Mouse (Mus musculus) MEL (cell line): Measurements from ENCODE around the gene Myo5a. TPM values are rescaled to one million over a fixed set of nuclear protein-coding genes. Genes with fewer than 3 reads are reported as not detected.

Source experiments
- DNase-seq: peaks from one replicate; pipeline ENCODE4 v3.0.0; 2011; ENCODE audit warnings: low read depth, low spot score
- H3K27ac ChIP-seq: 2 replicates; pipeline ENCODE4 v1.5.1; 2012; ENCODE audit warnings: low read depth, mild to moderate bottlenecking, control low read depth, low read length, moderate library complexity; ENCODE audit not compliant: control insufficient read depth
- H3K27me3 ChIP-seq, 2 experiments: fragments of 150-350 bp in 1 of 2; sonication (generic) in 1 of 2; 2 replicates each; pipeline ENCODE4 v1.6.1; 2012; ENCODE audit warnings: low read length in 2 of 2, mild to moderate bottlenecking in 2 of 2, improper control_type of control experiment in 1 of 2, moderate library complexity in 1 of 2; ENCODE audit not compliant: insufficient read depth in 2 of 2, control insufficient read depth in 1 of 2
- H3K36me3 ChIP-seq, 2 experiments: 2 replicates each; pipeline ENCODE4 v1.6.1; 2012 to 2014; ENCODE audit warnings: low read length in 2 of 2, improper control_type of control experiment in 1 of 2, inconsistent platforms in 1 of 2, mild to moderate bottlenecking in 1 of 2; ENCODE audit not compliant: insufficient read depth in 2 of 2, control insufficient read depth in 1 of 2
- H3K4me1 ChIP-seq, 2 experiments: fragments of 150-350 bp in 1 of 2; sonication (generic) in 1 of 2; 2 replicates each; pipeline ENCODE4 v1.6.1; 2012; ENCODE audit warnings: low read length in 2 of 2, improper control_type of control experiment in 1 of 2, mild to moderate bottlenecking in 1 of 2; ENCODE audit not compliant: insufficient read depth in 2 of 2, control insufficient read depth in 1 of 2
- H3K4me3 ChIP-seq, 2 experiments: fragments of 150-350 bp in 1 of 2; sonication (generic) in 1 of 2; 2 replicates each; pipeline ENCODE4 v1.5.1; 2012; ENCODE audit warnings: low read depth in 2 of 2, low read length in 2 of 2, mild to moderate bottlenecking in 2 of 2, moderate library complexity in 2 of 2, control low read depth in 1 of 2, improper control_type of control experiment in 1 of 2; ENCODE audit not compliant: control insufficient read depth in 1 of 2, insufficient read depth in 1 of 2
- H3K79me2 ChIP-seq: 2 replicates; pipeline ENCODE4 v1.6.1; 2012; ENCODE audit warnings: mild to moderate bottlenecking, low read length, moderate library complexity; ENCODE audit not compliant: control insufficient read depth, poor library complexity, insufficient read depth
- H3K9ac ChIP-seq: 2 replicates; pipeline ENCODE4 v1.6.1; 2012; ENCODE audit warnings: low read depth, mild to moderate bottlenecking, control low read depth, low read length, moderate library complexity; ENCODE audit not compliant: control insufficient read depth, poor library complexity, severe bottlenecking
- H3K9me3 ChIP-seq: fragments of 150-350 bp; sonication (generic); replicated peaks from 2 replicates; pipeline ENCODE4 v1.6.1; 2012; ENCODE audit warnings: mild to moderate bottlenecking, low read length, improper control_type of control experiment, moderate library complexity; ENCODE audit not compliant: insufficient read depth
- CHD2 ChIP-seq: IDR thresholded peaks from 2 replicates; pipeline ENCODE4 v1.6.1; 2011; ENCODE audit warnings: low read length, improper control_type of control experiment
- CTCF ChIP-seq, 3 experiments: IDR thresholded peaks in 2 of 3; conservative IDR thresholded peaks in 1 of 3; 2 replicates each; pipeline ENCODE4 v1.5.1; 2011 to 2012; ENCODE audit warnings: low read length in 3 of 3, low read depth in 2 of 3, mild to moderate bottlenecking in 2 of 3, improper control_type of control experiment in 1 of 3, inconsistent platforms in 1 of 3, mixed read lengths in 1 of 3, moderate library complexity in 1 of 3; ENCODE audit not compliant: control insufficient read depth in 1 of 3, insufficient read depth in 1 of 3, poor library complexity in 1 of 3, severe bottlenecking in 1 of 3
- E2F4 ChIP-seq: IDR thresholded peaks from 2 replicates; pipeline ENCODE4 v1.6.1; 2011; ENCODE audit warnings: low read depth, low read length, improper control_type of control experiment, borderline replicate concordance
- ELF1 ChIP-seq: IDR thresholded peaks from 2 replicates; pipeline ENCODE4 v1.6.1; 2014; ENCODE audit warnings: low read depth, mild to moderate bottlenecking, inconsistent platforms, low read length, improper control_type of control experiment, moderate library complexity
- EP300 ChIP-seq, 2 experiments: IDR thresholded peaks; 2 replicates each; pipeline ENCODE4 v1.6.1; 2011; ENCODE audit warnings: improper control_type of control experiment in 2 of 2, low read length in 2 of 2, low read depth in 1 of 2, mild to moderate bottlenecking in 1 of 2
- ETS1 ChIP-seq: IDR thresholded peaks from 2 replicates; pipeline ENCODE4 v1.6.1; 2012; ENCODE audit warnings: low read depth, mild to moderate bottlenecking, inconsistent platforms, low read length, improper control_type of control experiment, moderate library complexity
- GATA1 ChIP-seq: IDR thresholded peaks from 2 replicates; pipeline ENCODE4 v1.6.1; 2011; ENCODE audit warnings: low read depth, low read length, improper control_type of control experiment
- HCFC1 ChIP-seq: IDR thresholded peaks from 2 replicates; pipeline ENCODE4 v1.6.1; 2012; ENCODE audit warnings: low read depth, mild to moderate bottlenecking, inconsistent platforms, low read length, improper control_type of control experiment, moderate library complexity
- MAFK ChIP-seq: IDR thresholded peaks from 2 replicates; pipeline ENCODE4 v1.6.1; 2011; ENCODE audit warnings: low read depth, mild to moderate bottlenecking, low read length, improper control_type of control experiment, borderline replicate concordance
- MAZ ChIP-seq: IDR thresholded peaks from 2 replicates; pipeline ENCODE4 v1.6.1; 2012; ENCODE audit warnings: low read depth, mild to moderate bottlenecking, inconsistent platforms, low read length, improper control_type of control experiment
- MEF2A ChIP-seq: IDR thresholded peaks from 2 replicates; pipeline ENCODE4 v1.6.1; 2014; ENCODE audit warnings: low read depth, mild to moderate bottlenecking, inconsistent platforms, low read length, improper control_type of control experiment; ENCODE audit not compliant: poor library complexity, insufficient replicate concordance, severe bottlenecking; ENCODE audit errors: extremely low read depth
- MXI1 ChIP-seq: IDR thresholded peaks from 2 replicates; pipeline ENCODE4 v1.6.1; 2011; ENCODE audit warnings: mild to moderate bottlenecking, low read depth, low read length, improper control_type of control experiment
- NELFE ChIP-seq: IDR thresholded peaks from 2 replicates; pipeline ENCODE4 v1.6.1; 2011; ENCODE audit warnings: low read depth, low read length, improper control_type of control experiment
- POLR2A ChIP-seq, 2 experiments: IDR thresholded peaks; 2 replicates each; pipeline ENCODE4 v1.6.1; 2011 to 2012; ENCODE audit warnings: low read length in 2 of 2, mild to moderate bottlenecking in 2 of 2, control low read depth in 1 of 2, improper control_type of control experiment in 1 of 2, low read depth in 1 of 2, moderate library complexity in 1 of 2; ENCODE audit not compliant: control insufficient read depth in 1 of 2, insufficient read depth in 1 of 2, poor library complexity in 1 of 2
- POLR2AphosphoS2 ChIP-seq: IDR thresholded peaks from 2 replicates; pipeline ENCODE4 v1.6.1; 2011; ENCODE audit warnings: low read length, improper control_type of control experiment
- RAD21 ChIP-seq: IDR thresholded peaks from 2 replicates; pipeline ENCODE4 v1.6.1; 2011; ENCODE audit warnings: mild to moderate bottlenecking, low read depth, low read length, improper control_type of control experiment
- RCOR1 ChIP-seq: IDR thresholded peaks from 2 replicates; pipeline ENCODE4 v1.6.1; 2012; ENCODE audit warnings: low read depth, mild to moderate bottlenecking, inconsistent platforms, low read length, improper control_type of control experiment
- SMC3 ChIP-seq: IDR thresholded peaks from 2 replicates; pipeline ENCODE4 v1.6.1; 2011; ENCODE audit warnings: low read depth, low read length, improper control_type of control experiment
- TCF12 ChIP-seq: IDR thresholded peaks from 2 replicates; pipeline ENCODE4 v1.6.1; 2014; ENCODE audit warnings: low read depth, mild to moderate bottlenecking, inconsistent platforms, low read length, improper control_type of control experiment, moderate library complexity
- USF2 ChIP-seq, 2 experiments: IDR thresholded peaks; 2 replicates each; pipeline ENCODE4 v1.6.1; 2011 to 2012; ENCODE audit warnings: improper control_type of control experiment in 2 of 2, low read length in 2 of 2, borderline replicate concordance in 1 of 2, inconsistent platforms in 1 of 2, low read depth in 1 of 2, mild to moderate bottlenecking in 1 of 2; ENCODE audit not compliant: insufficient read depth in 1 of 2
- ZC3H11A ChIP-seq: IDR thresholded peaks from 2 replicates; pipeline ENCODE4 v1.6.1; 2012; ENCODE audit warnings: low read depth, mild to moderate bottlenecking, inconsistent platforms, low read length, improper control_type of control experiment
- ZKSCAN1 ChIP-seq: IDR thresholded peaks from 2 replicates; pipeline ENCODE4 v1.6.1; 2012; ENCODE audit warnings: low read depth, mild to moderate bottlenecking, inconsistent platforms, low read length, improper control_type of control experiment, moderate library complexity
- polyA plus RNA-seq, 2 experiments: library from polyadenylated mRNA; stranded (reverse) in 1 of 2; unstranded in 1 of 2; fragments of >175 nt in 1 of 2; fragments of >200 nt in 1 of 2; gene quantifications; 2 replicates each; pipeline versions ENCODE4 v1.2.1 to v1.2.4; 2012; ENCODE audit warnings: low replicate concordance in 2 of 2, low read depth in 1 of 2; ENCODE audit not compliant: insufficient read length in 2 of 2, insufficient read depth in 1 of 2, missing spikeins in 1 of 2
- total RNA-seq: library from RNA; depleted of rRNA; stranded (reverse); fragments of 300-350 nt; gene quantifications from 2 replicates; pipeline ENCODE4 v1.2.3, GENCODE M21; 2012

Gene Myo5a
- total and polyA plus RNA-seq, 3 experiments, result 18.9 to 208 (median 49.0) TPM

GRCm38 (mm10) chr9:75102131-75102530 lies 31.3 kb downstream of the Myo5a start:
- Histone ChIP-seq H3K9me3 (no peaks in the 10 kb centered on the region), H3K9ac (no peak overlapping the region), H3K27ac (no peak overlapping the region), H3K36me3 (peaks cover 0 to 18% of the 10 kb centered on the region in 2 experiments; a peak in 2 of 4 replicates), H3K4me1 (peaks cover 3 to 10% of the 10 kb centered on the region in 2 experiments; a peak in 3 of 4 replicates), H3K79me2 (peaks cover 3% of the 10 kb centered on the region; the same call in 1 of the 2 replicates), H3K27me3 (no peaks in the 10 kb centered on the region), H3K4me3 (no peak overlapping the region)
- TF ChIP-seq MXI1 (no peak), USF2 (IDR thresholded peaks at IDR 0.05; ENCODE audit: borderline replicate concordance in 1 of 2, insufficient read depth in 1 of 2, low read depth in 1 of 2, low read length in 2 of 2) (no peak), POLR2A (IDR thresholded peaks at IDR 0.05; ENCODE audit: control insufficient read depth in 1 of 2, insufficient read depth in 1 of 2, low read depth in 1 of 2, low read length in 2 of 2, poor library complexity in 1 of 2) (no peak), TCF12 (peak; percentile 70), E2F4 (no peak), ETS1 (peak; percentile 33; the same call in 1 of the 2 replicates), MEF2A (no peak), CTCF (IDR thresholded peaks at IDR 0.05 in 2 of 3, conservative IDR thresholded peaks at IDR 0.05 in 1 of 3; ENCODE audit: control insufficient read depth in 1 of 3, insufficient read depth in 1 of 3, low read depth in 2 of 3, low read length in 3 of 3, poor library complexity in 1 of 3, severe bottlenecking in 1 of 3) (no peak), RCOR1 (0 out of 2 replicates have a peak, but pooled peaks have one; percentile 18), EP300 (IDR thresholded peaks at IDR 0.05; ENCODE audit: low read depth in 1 of 2, low read length in 2 of 2) (peak; percentile 37 to 55; a peak in 1 of 4 replicates), SMC3 (no peak), GATA1 (peak; percentile 63)
- no peak for DNase-seq

- no peak for TF ChIP-seq MAFK
- TF ChIP-seq ELF1, result no peak
- TF ChIP-seq ETS1, result no peak
- no peak for TF ChIP-seq GATA1
- no peak for TF ChIP-seq TCF12
- TF ChIP-seq MAZ, result no peak
- TF ChIP-seq RAD21, result no peak
- TF ChIP-seq HCFC1, result no peak
- TF ChIP-seq ZC3H11A, result no peak
- no peak for TF ChIP-seq ZKSCAN1
- TF ChIP-seq POLR2AphosphoS2, result no peak
- no peak for TF ChIP-seq CTCF (IDR thresholded peaks at IDR 0.05 in 2 of 3, conservative IDR thresholded peaks at IDR 0.05 in 1 of 3; ENCODE audit: control insufficient read depth in 1 of 3, insufficient read depth in 1 of 3, low read depth in 2 of 3, low read length in 3 of 3, poor library complexity in 1 of 3, severe bottlenecking in 1 of 3)
- no peak for TF ChIP-seq MXI1
- TF ChIP-seq CHD2, result no peak
- no peak for TF ChIP-seq NELFE
- Histone ChIP-seq H3K4me3 (no peak overlapping the region), H3K9me3 (no peaks in the 10 kb centered on the region), H3K27ac (no peak overlapping the region), H3K79me2 (no peaks in the 10 kb centered on the region; the same call in 1 of the 2 replicates), H3K9ac (no peak overlapping the region), H3K4me1 (no peaks in the 10 kb centered on the region), H3K36me3 (no peaks in the 10 kb centered on the region; a peak in 1 of 4 replicates), H3K27me3 (no peaks in the 10 kb centered on the region)
- DNase-seq, result no peak
These were observed 45.9 kb downstream of the Myo5a start for GRCm38 (mm10) chr9:75116571-75117177.
